Mouse (Mus musculus) midbrain, embryonic 15.5 days (tissue): ENCODE measurements around the gene Ctsk. TPM values are rescaled to one million over a fixed set of nuclear protein-coding genes. Genes with fewer than 3 reads are reported as not detected.

Source experiments
- polyA plus RNA-seq: library from polyadenylated mRNA; unstranded; fragments of >200 nt; fragmentation: Nextera tagmentation; extraction: Ambion mirVana; gene quantifications from 2 replicates; pipeline ENCODE4 v1.2.1, GENCODE M21; 2015

The Ctsk gene
- polyA plus RNA-seq, 1 experiment from 2014 or later, result 6.5 TPM

Other genes with a start within 250 kb of the Ctsk start
- gene Bnipl, start 248.1 kb upstream of the Ctsk start, polyA plus RNA-seq, result 0.22 and 0.33 TPM in 2 replicates
- 43.0 and 43.7 TPM in 2 replicates for gene Mindy1, start 217.9 kb upstream of the Ctsk start, polyA plus RNA-seq
- gene Prune1, start 217.2 kb upstream of the Ctsk start, polyA plus RNA-seq, result 67.9 and 76.9 TPM in 2 replicates
- gene Anxa9, start 192.1 kb upstream of the Ctsk start, polyA plus RNA-seq, result 0.33 and 0.56 TPM in 2 replicates
- gene Cers2, start 184.5 kb upstream of the Ctsk start, polyA plus RNA-seq, result 97.6 and 97.8 TPM in 2 replicates
- 43.4 and 45.4 TPM in 2 replicates for gene Setdb1, start 142.1 kb upstream of the Ctsk start, polyA plus RNA-seq
- gene 4930558C23Rik, start 96.4 kb upstream of the Ctsk start, polyA plus RNA-seq, result not detected in 2 replicates
- 17.7 and 19.7 TPM in 2 replicates for gene Arnt, start 64.9 kb upstream of the Ctsk start, polyA plus RNA-seq
- 11.1 and 12.9 TPM in 2 replicates for gene Ctss, start 27.5 kb downstream of the Ctsk start, polyA plus RNA-seq
- gene Hormad1, start 60.4 kb downstream of the Ctsk start, polyA plus RNA-seq, result not detected in 2 replicates
- 27.4 and 27.9 TPM in 2 replicates for gene Golph3l, start 89.7 kb downstream of the Ctsk start, polyA plus RNA-seq
- 123 and 133 TPM in 2 replicates for gene Ensa, start 125.7 kb downstream of the Ctsk start, polyA plus RNA-seq
- gene Mcl1, start 159.5 kb downstream of the Ctsk start, polyA plus RNA-seq, result 47.8 and 47.9 TPM in 2 replicates
- 1.0 TPM in 2 replicates for gene Adamtsl4, start 188.7 kb downstream of the Ctsk start, polyA plus RNA-seq
- 11.3 and 12.3 TPM in 2 replicates for gene Ecm1, start 240.3 kb downstream of the Ctsk start, polyA plus RNA-seq